Mouse (Mus musculus): ENCODE results near the gene Rps15a. TPM values are rescaled to one million over a fixed set of nuclear protein-coding genes. Genes with fewer than 3 reads are reported as not detected.

Rps15a gene
- total RNA-seq, 1 experiment from 2014 or later: 1,708 TPM

- ATAC-seq (replicated peaks; ENCODE audit: insufficient number of reproducible peaks, low FRiP score, low TSS enrichment, poor library complexity, severe bottlenecking): no peak
These were observed 1.7 kb upstream of the Rps15a start for GRCm38 (mm10) chr7:118117539-118118210.

- no peak for ATAC-seq (replicated peaks; ENCODE audit: insufficient number of reproducible peaks, low FRiP score, low TSS enrichment, poor library complexity, severe bottlenecking)
These were observed 975 bp upstream of the Rps15a start for GRCm38 (mm10) chr7:118116787-118117538.

GRCm38 (mm10) chr7:118115533-118115876 is 483 bp downstream of the Rps15a start:
- ATAC-seq (replicated peaks; ENCODE audit: insufficient number of reproducible peaks, low FRiP score, low TSS enrichment, poor library complexity, severe bottlenecking): peak; percentile 25

GRCm38 (mm10) chr7:118113541-118114297 is 2.3 kb downstream of the Rps15a start:
- ATAC-seq (replicated peaks; ENCODE audit: insufficient number of reproducible peaks, low FRiP score, low TSS enrichment, poor library complexity, severe bottlenecking): no peak

GRCm38 (mm10) chr7:118111128-118111527 is 4.9 kb downstream of the Rps15a start:
- no peak for ATAC-seq (replicated peaks; ENCODE audit: insufficient number of reproducible peaks, low FRiP score, low TSS enrichment, poor library complexity, severe bottlenecking)

- no peak for ATAC-seq (replicated peaks; ENCODE audit: insufficient number of reproducible peaks, low FRiP score, low TSS enrichment, poor library complexity, severe bottlenecking)
These were observed 8.3 kb downstream of the Rps15a start for GRCm38 (mm10) chr7:118107671-118108070.

GRCm38 (mm10) chr7:118104458-118105052 is 11.4 kb downstream of the Rps15a start:
- ATAC-seq (replicated peaks; ENCODE audit: insufficient number of reproducible peaks, low FRiP score, low TSS enrichment, poor library complexity, severe bottlenecking): no peak

GRCm38 (mm10) chr7:118103462-118104379 is 12.3 kb downstream of the Rps15a start:
- ATAC-seq (replicated peaks; ENCODE audit: insufficient number of reproducible peaks, low FRiP score, low TSS enrichment, poor library complexity, severe bottlenecking): no peak

- ATAC-seq (replicated peaks; ENCODE audit: insufficient number of reproducible peaks, low FRiP score, low TSS enrichment, poor library complexity, severe bottlenecking): no peak
These were observed 13.1 kb downstream of the Rps15a start for GRCm38 (mm10) chr7:118102678-118103461.

GRCm38 (mm10) chr7:118102231-118102630 is 13.8 kb downstream of the Rps15a start:
- ATAC-seq (replicated peaks; ENCODE audit: insufficient number of reproducible peaks, low FRiP score, low TSS enrichment, poor library complexity, severe bottlenecking): no peak; the same call in 1 of the 2 replicates

GRCm38 (mm10) chr7:118097615-118098014 is 18.4 kb downstream of the Rps15a start:
- no peak for ATAC-seq (replicated peaks; ENCODE audit: insufficient number of reproducible peaks, low FRiP score, low TSS enrichment, poor library complexity, severe bottlenecking)

- ATAC-seq (replicated peaks; ENCODE audit: insufficient number of reproducible peaks, low FRiP score, low TSS enrichment, poor library complexity, severe bottlenecking): no peak
These were observed 36.0 kb downstream of the Rps15a start for GRCm38 (mm10) chr7:118079987-118080386.

- no peak for ATAC-seq (replicated peaks; ENCODE audit: insufficient number of reproducible peaks, low FRiP score, low TSS enrichment, poor library complexity, severe bottlenecking)
These were observed 36.9 kb downstream of the Rps15a start for GRCm38 (mm10) chr7:118079097-118079496.

GRCm38 (mm10) chr7:118067261-118067660 is 48.7 kb downstream of the Rps15a start:
- no peak for ATAC-seq (replicated peaks; ENCODE audit: insufficient number of reproducible peaks, low FRiP score, low TSS enrichment, poor library complexity, severe bottlenecking)

GRCm38 (mm10) chr7:118056300-118056699 is 59.7 kb downstream of the Rps15a start:
- no peak for ATAC-seq (replicated peaks; ENCODE audit: insufficient number of reproducible peaks, low FRiP score, low TSS enrichment, poor library complexity, severe bottlenecking)

All from monocyte, adult 5-6 weeks (primary cell).